Mouse (Mus musculus) left cerebral cortex, adult 6 months (tissue): ENCODE measurements around the gene Adamtsl4. TPM values are rescaled to one million over a fixed set of nuclear protein-coding genes. Genes with fewer than 3 reads are reported as not detected.

Source experiments
- long read RNA-seq, 2 experiments: library from polyadenylated mRNA; unstranded; transcript quantifications; one replicate each; pipeline ENCODE4 v2.0.0; 2019 to 2020
- polyA plus RNA-seq: library from polyadenylated mRNA; unstranded; fragments of <200 nt; fragmentation: Nextera tagmentation; gene quantifications from 2 replicates; pipeline ENCODE4 v1.2.3, GENCODE M21; 2021

Gene Adamtsl4
- polyA plus RNA-seq: 2.8 and 4.0 TPM in 2 replicates
- long read RNA-seq, experiment 1, full-length matches to known transcripts: 7 of 9 reads
- long read RNA-seq, experiment 1, partial matches to known transcripts: 1 of 9 reads
- long read RNA-seq, experiment 1, other reads (novel, unspliced or antisense): 1 of 9 reads
- long read RNA-seq, experiment 2, partial matches to known transcripts: 3 of 3 reads
- long read RNA-seq, experiment 2, other reads (novel, unspliced or antisense): 0 of 3 reads

DNA sequence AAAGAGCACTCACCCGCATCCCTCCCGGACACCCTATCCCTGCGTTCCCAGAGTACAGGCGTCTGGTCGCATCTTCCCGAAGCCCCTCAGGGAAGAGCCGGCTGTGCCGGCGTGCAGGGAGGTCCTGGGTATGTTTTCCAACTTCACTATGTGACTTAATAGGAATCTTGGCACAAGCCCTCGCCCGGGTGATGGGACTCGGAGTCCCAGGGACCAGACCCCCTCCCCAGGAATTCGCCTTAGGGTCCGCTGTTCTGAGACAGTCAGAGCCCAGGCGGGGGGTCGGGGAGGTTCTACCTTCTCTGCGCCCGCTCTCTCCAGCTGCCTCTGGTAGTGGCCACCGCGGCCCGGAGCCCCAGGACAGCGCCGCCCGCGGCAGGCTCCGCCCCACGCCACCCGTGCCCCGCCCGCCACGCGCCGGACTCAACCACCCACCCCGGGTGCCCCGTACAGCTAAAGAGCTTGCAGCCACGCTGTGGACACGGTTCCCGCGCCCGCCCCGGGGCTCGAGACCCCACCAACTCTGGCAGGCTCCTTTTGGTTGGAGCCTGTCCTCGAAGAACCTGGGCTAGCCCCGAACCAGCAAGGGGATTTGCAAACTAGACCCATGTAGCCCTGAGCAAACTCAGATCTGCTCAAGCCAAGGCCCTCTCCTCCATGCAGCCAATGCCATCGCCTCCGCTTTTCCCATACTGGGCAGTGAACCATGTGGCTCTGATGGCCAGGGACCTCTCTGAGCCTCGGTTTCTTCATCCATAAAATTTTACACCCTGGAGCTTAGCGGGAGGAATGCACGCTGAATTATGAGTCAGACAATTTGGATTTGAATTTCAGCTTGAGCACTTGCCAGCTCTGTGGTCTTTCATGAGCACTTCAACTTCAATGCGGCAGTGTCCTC, at the start of gene Adamtsl4:
Adamtsl4 (minus strand) TSS at position 394 of the 898 bp plus-strand sequence.

GRCm38 (mm10) chr3:95658236-95658867, 29.4 kb downstream of the Adamtsl4 start, which contains the start of gene Mcl1:
Gene Mcl1 (plus strand): TSS chr3:95658788.

Other genes with a start within 250 kb of the Adamtsl4 start
- gene Ctsk, start 188.7 kb downstream of the Adamtsl4 start, polyA plus RNA-seq: 3.8 and 4.4 TPM in 2 replicates
- gene Ctss, start 161.1 kb downstream of the Adamtsl4 start, polyA plus RNA-seq: 134 and 150 TPM in 2 replicates
- gene Hormad1, start 128.2 kb downstream of the Adamtsl4 start, polyA plus RNA-seq: not detected in 2 replicates
- gene Golph3l, start 99.0 kb downstream of the Adamtsl4 start, polyA plus RNA-seq: 8.8 and 9.1 TPM in 2 replicates
- 289 and 317 TPM in 2 replicates for gene Ensa, start 62.9 kb downstream of the Adamtsl4 start, polyA plus RNA-seq
- gene Mcl1, start 29.1 kb downstream of the Adamtsl4 start, polyA plus RNA-seq: 5.6 and 7.1 TPM in 2 replicates
- gene Ecm1, start 51.7 kb upstream of the Adamtsl4 start, polyA plus RNA-seq: 4.7 and 5.8 TPM in 2 replicates
- gene Tars2, start 72.3 kb upstream of the Adamtsl4 start, polyA plus RNA-seq: 23.7 and 29.0 TPM in 2 replicates
- gene Rprd2, start 130.9 kb upstream of the Adamtsl4 start, polyA plus RNA-seq: 29.7 and 41.0 TPM in 2 replicates
- 9.0 and 9.1 TPM in 2 replicates for gene Prpf3, start 168.0 kb upstream of the Adamtsl4 start, polyA plus RNA-seq
- gene Mrps21, start 183.6 kb upstream of the Adamtsl4 start, polyA plus RNA-seq: 668 and 693 TPM in 2 replicates
- gene Ciart, start 194.3 kb upstream of the Adamtsl4 start, polyA plus RNA-seq: 12.7 and 22.7 TPM in 2 replicates
- 10.3 and 13.7 TPM in 2 replicates for gene BC028528, start 204.1 kb upstream of the Adamtsl4 start, polyA plus RNA-seq
- gene Aph1a, start 206.1 kb upstream of the Adamtsl4 start, polyA plus RNA-seq: 37.8 and 53.1 TPM in 2 replicates
- 10.7 and 14.9 TPM in 2 replicates for gene Car14, start 216.8 kb upstream of the Adamtsl4 start, polyA plus RNA-seq
- gene Anp32e, start 241.3 kb upstream of the Adamtsl4 start, polyA plus RNA-seq: 11.8 and 13.7 TPM in 2 replicates